Mouse (Mus musculus): ENCODE measurements around the gene Trip12. TPM values are rescaled to one million over a fixed set of nuclear protein-coding genes. Genes with fewer than 3 reads are reported as not detected.

The Trip12 gene
- 100 to 1,000 TPM; 191 to 208 TPM for total RNA-seq (2021)

DNA sequence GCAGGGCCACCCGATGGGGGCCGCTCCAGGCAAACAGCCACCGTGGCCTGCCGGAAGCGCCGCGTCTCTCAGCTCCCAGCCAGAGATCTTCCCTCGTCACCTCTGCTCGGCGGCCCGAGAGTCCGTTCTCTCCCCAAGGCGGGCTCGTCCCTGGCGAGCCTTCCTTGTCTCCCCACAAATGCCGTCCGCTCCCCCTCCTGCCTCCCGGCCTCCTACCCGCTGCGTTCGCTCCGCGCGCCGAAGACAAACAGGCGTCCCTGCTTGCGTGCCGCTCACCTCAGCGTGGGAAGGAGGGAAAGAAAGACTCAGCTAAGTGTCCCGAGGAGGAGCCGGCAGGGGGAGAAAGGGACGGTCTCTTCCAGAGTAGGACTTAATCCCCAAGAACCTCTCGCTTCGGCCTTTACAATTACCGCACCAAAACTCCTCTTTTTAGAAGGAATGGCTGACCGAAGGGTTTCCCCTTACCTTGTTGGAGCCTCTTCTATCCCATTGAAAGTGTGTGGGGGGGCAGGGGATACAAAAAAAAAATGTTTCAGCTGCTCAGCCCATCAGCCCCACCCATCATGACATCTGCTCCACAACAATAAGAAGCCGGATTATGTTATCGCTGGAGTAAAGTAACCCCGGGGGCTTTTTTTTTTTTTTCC is at the start of gene Trip12:
Trip12 (minus strand) TSS at position 499 of the 647 bp plus-strand sequence.
- DNase-seq: no peak

DNA sequence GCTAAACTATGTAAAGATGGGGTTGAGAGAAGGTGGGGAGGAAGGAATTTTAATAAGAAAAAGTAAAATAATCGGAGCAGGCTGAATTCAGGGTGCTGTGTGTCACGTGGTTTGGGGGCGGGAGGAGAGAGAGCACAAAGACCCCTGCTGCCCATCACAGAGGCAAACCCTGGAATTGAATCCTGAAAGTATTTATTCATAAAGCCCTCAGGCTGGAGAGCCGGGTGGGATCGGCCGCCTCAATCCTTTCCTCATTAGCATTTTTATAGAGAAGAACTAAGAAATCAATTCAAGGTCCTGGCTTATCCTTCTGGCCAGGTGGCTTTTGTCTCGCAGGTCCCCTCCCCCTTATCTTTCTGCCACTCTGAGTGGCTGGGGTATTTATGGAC is 49.7 kb upstream of the Trip12 start:
- no peak for DNase-seq

DNA sequence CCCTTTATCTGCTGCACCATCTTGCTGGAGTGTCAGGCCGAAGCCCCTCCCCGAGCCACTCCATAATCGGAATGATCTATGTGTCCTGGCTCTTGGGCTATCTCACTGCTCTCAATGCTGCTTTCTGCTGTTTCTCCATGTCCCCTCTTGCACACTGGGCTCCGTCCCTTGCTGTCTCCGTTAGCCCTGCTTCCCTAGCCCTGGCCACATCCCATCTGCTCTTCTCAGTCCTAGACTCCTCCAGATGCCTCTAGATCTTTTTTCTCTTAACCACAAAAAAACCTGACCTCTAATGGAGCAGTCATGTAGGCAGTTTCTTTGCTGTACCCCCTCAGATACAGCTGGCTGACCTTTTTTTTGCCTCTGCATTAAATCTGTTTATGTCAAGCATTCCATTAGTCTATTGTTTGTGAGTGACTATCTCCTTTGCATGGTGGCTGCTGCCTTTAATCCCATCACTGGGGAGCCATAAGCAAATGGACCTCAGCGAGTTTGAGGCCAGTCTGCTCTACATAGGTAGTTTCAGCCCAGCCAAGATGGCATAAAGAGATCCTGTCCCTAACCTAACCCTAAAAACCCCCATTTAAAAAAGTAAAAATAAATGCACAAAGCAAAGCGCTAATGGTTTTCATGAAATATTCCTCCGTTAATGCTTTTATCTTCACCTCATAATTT is 49.2 kb upstream of the Trip12 start:
- DNase-seq: no peak

DNA sequence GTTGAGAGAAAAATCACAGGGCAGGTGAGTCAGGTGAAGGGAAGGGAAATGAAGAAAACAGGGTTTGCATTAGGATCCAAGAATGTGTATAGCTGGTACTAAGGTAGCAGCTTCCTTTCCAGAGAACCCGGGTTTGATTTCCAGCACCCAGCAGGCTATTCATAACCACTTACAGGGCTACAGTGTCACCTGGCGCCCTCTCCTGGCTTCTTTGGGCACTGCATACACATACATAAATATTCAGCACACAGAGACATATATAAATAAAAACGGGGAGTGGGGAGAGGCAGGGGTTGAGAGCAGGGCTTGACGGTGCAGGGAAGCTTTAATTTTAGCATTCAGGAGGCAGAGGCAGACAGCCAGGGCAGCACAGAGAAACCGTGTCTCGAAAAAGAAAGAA is 45.6 kb upstream of the Trip12 start:
- no peak for DNase-seq

DNA sequence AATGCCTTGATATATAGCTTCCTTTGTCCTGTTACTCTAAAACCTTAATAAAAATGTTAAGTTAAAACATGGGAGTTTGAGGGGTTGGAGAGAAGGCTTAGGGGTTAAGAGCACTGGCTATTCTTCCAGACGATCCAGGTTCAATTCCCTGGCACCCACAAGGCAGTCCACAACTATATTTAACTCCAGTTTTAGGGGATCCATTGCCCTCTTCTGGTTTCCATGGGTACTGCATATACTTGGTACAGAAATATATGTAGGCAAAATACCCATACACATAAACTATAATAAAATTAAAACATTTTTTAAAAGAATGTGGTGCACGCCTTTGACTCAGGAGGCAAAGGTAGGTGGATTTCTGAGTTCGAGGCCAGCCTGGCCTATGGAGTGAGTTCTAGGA is 44.9 kb upstream of the Trip12 start:
- DNase-seq: no peak

DNA sequence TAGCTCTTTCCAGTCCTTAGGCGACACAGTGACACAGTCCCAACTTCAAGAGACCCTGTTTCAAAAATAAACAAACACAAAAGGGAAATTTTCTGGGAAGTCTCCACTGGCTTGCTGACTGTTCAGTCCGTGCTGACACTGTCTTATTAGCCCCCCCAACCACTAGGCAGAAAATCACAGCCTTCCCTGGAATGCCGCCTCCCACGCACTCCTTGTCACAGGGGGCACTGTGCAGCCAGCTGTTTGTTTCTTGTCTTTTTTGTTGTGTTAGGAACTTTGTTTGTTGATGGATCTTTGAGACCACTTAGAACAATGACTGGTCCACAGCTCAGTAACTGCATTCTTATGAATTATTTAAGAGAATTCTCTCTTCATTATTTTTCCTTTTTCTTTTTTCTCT is 43.6 kb upstream of the Trip12 start:
- no peak for DNase-seq

DNA sequence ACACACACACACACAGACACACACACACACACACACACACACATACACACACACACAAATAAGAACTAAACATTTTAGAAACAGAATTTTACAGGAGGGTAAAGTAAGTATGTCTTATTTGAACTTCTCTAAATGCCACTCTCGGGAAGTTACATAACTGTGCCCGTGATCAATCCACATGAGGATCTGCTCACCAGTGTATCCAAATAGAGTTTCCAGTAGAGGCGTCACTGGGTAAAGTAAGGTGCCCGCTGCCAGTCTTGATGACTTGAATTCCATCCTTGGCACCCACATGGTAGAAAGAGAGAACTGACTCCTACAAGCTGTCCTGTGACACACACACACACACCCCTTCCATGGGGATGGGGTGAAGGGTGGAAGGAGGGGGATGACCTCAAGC is 42.6 kb upstream of the Trip12 start:
- DNase-seq: no peak

DNA sequence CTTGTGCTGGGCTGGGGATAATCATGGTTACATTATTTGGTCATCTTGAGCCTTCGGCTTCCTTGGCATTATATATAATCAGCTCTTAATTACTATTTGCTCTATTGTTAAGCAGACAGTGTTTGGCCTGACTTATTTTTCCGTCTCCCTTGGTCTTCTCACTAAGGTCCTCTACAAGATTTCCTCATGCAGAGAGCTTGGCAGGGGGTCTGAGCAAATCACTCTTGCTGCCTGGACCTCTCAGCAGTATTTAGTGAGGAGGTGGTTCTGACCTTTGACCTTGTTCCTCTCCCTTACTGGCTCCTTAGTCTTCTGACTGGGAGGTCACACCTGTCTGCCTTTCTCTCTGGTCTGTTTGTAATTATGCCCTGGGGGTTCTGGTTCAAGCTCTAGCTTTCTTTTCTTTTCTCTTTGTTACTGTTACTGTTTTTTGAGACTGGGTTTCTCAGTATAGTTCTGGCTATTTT is 41.8 kb upstream of the Trip12 start:
- DNase-seq: no peak

DNA sequence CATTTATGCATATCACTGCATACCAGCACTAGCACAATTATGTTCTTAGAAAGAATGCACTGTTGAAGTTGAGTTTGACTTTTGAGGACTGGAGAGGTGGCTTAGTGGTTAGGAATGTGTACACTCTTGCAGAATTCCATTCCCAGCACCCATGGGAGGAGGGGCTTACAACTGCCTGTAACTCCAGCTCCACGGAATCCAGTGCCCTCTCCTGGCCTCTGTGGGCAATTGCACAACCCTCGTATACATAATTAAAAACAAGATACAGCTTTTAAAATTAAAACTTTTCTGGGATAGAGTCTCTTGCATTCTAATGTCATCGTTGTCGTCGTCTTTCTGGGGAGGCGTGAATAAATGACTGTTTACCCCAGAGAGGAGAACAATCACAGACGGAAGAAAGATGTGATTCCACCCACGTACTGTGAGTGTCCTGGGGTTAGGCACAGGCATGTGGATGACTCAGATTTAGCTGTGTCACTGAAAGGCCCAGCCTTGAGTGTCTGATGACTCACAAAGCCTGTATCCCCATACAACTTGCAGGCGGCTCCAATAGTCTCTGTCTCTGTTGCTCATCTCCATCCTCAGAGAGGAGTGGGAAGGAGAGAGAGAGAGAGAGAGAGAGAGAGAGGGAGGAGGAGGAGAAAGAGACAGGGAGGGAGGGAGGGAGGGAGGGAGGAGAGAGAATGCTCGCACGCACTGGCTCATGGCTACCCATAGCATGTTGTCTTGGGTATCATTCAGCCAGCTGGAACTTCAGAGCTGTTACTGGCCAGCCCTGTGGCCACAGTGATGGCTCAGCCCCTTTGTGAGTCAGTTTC is 41.1 kb upstream of the Trip12 start:
- peak; percentile 8 to 14 for DNase-seq

DNA sequence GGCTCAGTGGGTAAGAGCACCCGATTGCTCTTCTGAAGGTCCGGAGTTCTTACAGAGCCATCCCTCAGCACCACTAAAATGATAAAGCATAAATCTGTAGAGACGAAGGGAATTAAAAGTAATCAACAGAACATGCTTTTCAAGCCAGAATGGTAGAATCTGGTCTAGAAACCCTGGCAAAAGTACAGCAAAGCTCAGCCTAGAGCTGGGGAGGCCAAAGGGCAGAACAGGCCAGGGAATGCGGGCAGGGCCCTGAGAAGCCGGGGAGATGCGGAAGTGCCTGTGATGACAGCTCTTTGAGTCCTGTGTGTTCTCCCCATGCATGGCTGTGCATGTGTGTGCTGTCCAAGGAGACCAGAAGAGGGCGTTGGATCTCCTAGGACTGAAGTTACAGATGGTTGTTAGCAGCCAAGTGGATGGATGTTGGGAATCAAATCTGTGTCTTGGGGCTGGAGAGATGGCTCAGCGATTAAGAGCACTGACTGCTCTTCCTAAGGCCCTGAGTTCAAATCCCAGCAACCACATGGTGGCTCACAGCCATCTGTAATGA is 39.3 kb upstream of the Trip12 start:
- DNase-seq: no peak

DNA sequence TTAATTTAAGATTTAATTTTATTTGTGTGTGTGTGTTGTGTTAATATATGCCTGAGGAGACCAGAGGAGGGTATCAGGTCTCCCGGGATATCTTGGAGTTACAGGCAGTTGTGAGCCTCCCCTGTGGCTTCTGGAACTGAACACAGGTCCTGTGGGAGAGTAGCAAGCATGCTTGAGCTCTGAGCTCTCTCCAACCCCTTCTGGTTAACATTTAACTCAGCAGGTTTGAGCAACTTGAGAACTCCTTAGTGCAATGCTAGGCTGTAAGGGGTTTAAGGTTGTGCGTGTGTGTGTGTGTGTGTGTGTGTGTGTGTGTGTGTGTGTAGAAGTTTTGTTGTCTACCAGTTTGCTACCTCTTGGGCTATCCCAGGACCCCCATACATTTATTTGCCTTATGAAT is 37.3 kb upstream of the Trip12 start:
- DNase-seq: no peak

DNA sequence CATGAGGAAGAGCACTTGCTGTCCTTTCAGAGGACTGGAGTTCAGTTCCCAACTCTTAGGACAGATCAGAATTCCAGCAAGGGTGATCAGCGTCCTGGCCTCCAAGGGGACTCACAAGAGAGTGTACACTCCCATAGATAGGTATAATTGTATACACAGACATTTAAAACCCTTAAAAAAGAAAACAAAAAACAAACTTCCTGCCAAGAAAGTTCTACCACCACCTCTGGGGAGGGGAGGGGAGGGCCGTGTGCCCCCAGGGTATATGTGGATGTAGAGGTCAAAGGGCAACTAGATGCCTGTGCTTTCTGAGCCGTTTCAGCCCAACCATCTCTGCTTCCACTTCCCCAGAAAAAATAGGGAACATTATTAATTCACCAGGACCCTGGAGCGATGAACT is 32.6 kb upstream of the Trip12 start:
- DNase-seq: no peak

DNA sequence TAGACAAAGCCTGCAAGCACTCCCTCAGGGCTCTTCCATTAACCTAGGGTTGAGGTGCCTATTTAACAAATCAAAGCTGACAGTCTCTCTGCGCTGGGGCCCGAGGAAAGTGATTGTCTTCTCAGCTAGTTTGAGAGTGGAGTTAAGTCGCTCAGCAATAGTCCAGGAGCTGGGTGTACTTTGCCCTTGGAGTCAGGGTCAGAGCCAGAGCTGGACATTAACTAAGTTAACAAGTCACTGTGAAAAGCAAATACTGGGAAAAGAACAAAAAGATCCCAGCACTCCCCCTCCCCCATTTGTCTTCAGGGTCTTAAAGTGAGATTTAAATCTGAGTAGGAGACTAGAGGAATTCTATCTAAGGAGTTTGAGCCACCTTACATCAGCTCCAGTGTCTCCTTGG is 31.8 kb upstream of the Trip12 start:
- DNase-seq: no peak

DNA sequence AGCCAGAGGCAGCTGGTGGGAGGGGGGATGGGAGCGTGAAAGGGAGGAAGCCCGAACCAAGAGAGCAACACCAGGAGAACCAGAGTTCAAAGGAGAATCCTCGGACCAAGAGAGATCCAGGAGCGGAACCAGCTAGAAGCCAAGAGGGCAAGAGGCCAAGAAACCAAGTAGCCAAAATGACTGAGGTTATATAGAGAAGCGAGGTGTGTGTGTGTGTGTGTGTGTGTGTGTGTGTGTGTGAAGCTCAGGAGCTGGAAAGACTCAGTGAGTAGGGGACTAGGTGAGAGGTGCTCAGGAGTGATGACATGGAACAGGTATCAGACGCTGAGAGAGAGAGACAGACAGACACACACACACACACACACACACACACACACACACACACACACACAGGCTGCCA is 30.8 kb upstream of the Trip12 start:
- DNase-seq: no peak

DNA sequence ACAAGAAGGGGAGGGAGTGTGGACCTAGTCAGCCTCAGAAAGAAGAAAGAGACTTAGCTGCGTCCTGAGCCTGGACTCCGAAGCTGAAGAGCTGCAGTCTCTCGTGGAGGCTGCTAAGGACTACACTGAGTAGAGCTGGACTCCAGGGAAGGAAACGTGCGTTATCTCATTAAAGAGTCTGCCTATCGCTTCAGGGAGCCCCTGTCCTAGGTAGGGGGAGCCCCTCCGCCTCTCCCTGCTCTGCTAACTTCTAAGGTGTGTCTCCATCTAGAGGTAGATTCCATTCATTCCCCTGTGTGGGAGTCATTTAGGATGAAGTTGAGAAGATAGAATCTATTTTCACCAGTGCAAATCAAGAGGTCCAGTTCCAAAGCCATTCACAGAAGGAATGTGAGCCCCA is 29.2 kb upstream of the Trip12 start:
- no peak for DNase-seq

DNA sequence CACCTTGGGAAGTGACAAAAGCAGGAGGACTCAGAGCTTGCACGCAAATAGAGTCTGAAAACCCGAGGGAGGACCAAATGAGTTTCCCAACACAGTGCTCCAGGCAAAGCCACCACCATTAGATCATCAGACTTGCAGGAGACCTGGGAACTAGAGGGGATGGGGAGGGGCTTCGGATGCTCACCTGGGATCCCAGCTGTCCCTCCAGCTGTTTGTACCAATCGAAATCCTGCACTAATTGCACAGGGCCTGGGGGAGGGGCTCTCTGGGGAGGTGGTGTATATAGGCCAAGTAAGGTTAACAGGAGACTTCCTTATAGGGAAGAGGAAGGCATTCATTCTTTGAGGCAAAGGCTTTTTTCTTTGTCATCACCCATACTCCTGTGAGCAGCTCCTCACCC is 28.5 kb upstream of the Trip12 start:
- DNase-seq: no peak

DNA sequence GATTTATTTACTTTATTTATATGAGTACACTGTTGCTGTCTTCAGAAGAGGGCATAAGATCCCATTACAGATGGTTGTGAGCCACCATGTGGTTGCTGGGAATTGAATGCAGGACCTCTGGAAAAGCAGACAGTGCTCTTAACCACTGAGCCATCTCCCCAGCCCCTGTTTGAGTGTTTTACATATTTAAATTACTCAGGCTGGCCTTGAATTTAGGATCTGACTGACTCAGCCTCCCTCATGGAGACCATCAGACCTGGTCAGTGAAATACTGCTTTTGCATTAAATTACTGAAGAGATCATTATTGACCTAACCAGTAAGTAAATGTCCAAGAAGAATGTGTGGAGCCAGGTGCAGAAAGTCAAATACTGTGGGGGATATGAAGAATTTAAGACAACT is 28.0 kb upstream of the Trip12 start:
- no peak for DNase-seq

DNA sequence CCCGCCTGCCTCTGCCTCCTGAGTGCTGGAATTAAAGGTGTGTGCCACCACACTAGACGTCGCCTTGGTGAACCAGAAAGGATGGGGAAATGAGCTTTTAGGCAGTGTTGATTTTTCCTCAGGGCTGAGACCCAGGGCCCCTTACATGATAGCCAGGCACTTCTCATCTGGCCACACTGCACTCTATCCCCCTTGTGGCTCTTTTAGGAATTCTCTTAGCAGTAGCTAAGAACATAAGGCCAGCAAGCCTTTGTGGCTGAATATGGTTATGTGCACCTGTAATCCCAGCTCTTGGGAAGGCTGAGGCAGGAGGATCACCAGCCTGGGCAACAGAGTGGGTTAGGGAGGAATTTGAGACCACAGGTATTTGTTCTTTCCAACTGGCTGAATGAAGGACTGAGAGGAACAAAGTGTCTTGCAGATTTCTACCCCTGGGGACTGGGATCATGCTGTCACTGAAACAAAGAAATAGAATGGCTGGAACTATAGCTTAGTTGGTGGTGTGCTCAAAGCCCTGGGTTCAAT is 26.5 kb upstream of the Trip12 start:
- no peak for DNase-seq

DNA sequence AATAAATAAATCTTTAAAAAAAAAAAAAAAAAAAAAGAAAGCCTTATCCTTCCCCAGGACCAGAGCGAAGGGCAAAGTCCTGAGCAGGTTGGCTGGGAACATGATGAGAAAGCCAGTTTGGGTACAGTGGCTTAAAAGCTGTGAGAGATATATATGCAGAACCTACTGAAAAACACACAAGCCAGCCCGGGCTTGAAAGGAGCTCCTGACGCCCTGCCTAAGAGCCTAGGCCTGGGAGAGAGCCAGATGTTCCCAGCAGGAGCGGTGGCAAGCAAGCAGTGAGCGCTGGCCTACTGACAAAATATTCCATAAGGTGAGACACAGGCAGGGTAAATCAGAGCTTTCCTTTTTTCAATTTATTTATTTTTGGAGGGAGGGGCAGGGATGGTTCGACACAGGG is 25.9 kb upstream of the Trip12 start:
- no peak for DNase-seq

DNA sequence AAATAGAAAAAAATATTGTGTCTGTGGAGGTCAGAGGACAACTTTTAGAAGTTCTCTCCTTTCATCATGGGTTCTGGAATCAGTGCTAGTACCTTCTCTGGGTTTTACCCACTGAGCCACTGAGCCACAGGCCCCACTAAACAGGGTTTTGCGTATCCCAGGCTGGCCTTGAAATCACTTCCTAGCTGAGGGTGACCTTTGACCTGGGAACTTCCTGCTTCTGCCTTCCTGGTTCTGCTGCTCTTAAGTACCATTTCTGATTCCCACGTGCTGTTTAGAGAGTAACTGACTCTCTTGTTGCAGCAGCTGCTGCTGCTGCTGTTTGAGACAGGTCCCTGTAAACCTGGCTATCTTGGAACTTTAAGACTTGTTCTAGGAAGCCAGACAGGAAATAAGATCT is 24.3 kb upstream of the Trip12 start:
- no peak for DNase-seq

DNA sequence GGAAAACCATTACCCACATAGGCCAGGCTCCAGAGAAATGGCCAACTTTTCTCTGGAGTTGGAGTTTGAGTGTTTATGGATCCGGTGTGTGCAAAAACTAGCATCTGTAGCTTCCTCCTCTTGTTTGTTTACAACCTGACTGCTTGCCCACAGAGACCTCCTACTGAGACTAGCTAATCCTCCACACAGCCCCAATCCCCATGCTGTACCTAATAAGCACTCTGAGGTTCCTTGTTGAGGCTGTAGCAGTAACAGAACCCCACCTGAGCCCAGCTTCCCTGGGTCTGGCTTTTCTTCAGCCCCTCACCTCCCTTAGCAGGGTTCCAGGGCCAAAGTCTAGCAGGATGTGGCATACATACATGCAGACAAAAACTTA is 20.9 kb upstream of the Trip12 start:
- no peak for DNase-seq

DNA sequence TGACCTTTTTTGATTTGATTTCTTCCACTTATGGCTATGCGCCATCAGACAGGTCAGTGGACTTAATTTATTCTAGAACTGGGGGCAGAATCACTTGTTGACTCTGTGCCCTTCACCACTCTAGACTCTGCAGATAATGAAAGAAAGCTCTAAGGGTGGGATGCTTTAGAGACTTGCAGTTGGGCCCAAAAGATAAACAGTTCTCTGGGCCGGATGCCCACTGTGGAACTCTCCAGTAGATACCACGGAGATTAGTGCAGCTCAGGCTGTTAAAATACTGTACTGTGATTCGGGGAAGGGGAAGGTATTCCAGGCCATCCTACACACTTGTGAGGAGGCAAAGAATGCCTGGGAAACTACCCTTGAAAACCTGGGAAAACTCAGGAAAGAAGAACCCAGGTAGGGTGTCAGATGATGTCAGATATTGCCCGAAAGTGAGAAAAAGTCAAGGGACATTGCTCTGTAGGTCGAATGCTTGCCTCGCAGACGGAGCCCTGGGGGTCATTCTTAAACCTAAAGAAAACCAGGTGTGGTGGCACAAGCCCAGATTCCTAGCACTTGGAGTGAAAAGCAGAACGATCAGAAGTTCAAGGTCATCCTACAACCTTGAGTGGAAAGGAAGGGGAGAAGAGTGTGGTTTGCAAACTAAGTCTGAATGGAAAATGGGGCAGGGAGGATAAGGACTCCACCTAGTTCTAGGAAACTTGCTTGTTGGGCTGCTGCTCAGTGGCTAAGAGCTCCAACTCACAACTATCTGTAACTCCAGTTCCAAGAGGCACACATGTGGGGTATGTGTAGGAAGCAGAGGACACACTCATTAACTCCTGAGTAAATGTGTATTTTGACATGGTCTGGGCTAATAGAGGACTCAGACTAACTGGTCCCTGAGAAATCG is 20.3 kb upstream of the Trip12 start:
- DNase-seq: no peak
